11 mouse cellular contexts compared by ENCODE assay signal in the genomic region with DNA sequence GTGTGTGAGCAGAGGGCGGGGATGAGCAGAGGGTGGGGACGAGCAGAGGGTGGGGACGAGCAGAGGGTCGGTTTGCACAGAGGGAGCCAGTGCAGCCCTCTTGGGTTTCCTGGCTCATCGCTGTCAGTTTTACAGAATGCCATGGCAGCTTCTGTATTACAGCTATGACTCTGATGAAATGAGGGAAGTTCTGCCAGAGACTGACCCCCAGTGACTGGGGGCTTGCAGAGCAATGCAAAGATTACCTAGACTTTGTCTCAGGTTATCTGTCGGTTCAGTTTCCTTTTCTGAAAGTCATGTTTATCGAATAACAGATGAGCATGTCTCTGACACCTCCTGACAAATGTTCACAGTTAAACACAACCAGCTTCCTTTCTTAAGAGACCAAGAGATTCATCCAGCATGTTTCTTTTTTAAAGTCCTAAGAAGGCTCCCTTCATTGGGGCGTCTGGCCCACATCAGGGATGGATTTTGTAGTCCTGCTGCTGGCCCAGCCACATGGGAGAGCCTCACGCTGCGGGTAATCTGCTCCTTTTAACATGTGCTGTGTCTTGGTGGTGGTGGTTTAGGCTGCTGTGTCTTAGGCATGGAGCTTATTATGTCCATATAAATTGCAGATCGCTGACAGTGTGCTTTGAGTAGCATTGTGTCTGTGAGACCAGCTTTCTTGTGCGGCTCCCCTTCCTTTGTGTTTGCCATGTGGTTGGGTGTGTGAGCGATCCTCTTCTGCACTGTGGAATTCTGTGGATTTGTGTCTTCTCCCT.
DNase-seq lines count a peak whose midpoint lies in the region; ATAC-seq lines count a peak whose summit lies in the region.
"Had no signal": no experiment of that assay in that cellular context is flagged by ENCODE, and none has a peak within 500 bp of the region (broad histone marks: within the 10 kb centered on the region; RNA-seq: fewer than 3 reads in every experiment).

No protein-coding gene starts in this region.

- H3K36me3 ChIP-seq in liver, embryonic 11.5 days (ENCODE audit: control insufficient read depth, insufficient read depth, low read length) = no peaks in the 10 kb centered on the region
- no peaks in the 10 kb centered on the region for H3K36me3 ChIP-seq in embryonic facial prominence, embryonic 14.5 days (ENCODE audit: control insufficient read depth, insufficient read depth, low read length)
- no peaks in the 10 kb centered on the region for H3K36me3 ChIP-seq in hindbrain, embryonic 13.5 days
- H3K36me3 ChIP-seq: G1E had no signal

- peaks cover 11% of the 10 kb centered on the region; the same call in 1 of the 2 replicates for H3K4me1 ChIP-seq in liver, embryonic 11.5 days (replicated peaks; ENCODE audit: control insufficient read depth, insufficient read depth, low read length)
- peaks cover 44% of the 10 kb centered on the region for H3K4me1 ChIP-seq in embryonic facial prominence, embryonic 14.5 days (ENCODE audit: control insufficient read depth, insufficient read depth, low read length)
- peaks cover 76% of the 10 kb centered on the region for H3K4me1 ChIP-seq in hindbrain, embryonic 13.5 days (replicated peaks)

- WGBS in liver, embryonic 11.5 days = 36% methylated on average over 13 of the region's 13 CpGs
- WGBS in embryonic facial prominence, embryonic 14.5 days = 23% methylated on average over 13 of the region's 13 CpGs
- WGBS in hindbrain, embryonic 13.5 days = 40% methylated on average over 13 of the region's 13 CpGs

- ATAC-seq in liver, embryonic 11.5 days (replicated peaks; ENCODE audit: low FRiP score) = no peak
- no peak for ATAC-seq in embryonic facial prominence, embryonic 14.5 days (ENCODE audit: low read depth)
- no peak for ATAC-seq in hindbrain, embryonic 13.5 days (ENCODE audit: low FRiP score)

- H3K27ac ChIP-seq in liver, embryonic 11.5 days (ENCODE audit: low read depth, low read length) = no peak overlapping the region
- H3K27ac ChIP-seq in embryonic facial prominence, embryonic 14.5 days (replicated peaks; ENCODE audit: low read depth, low read length) = peak overlapping the region; percentile 58; the same call in 1 of the 2 replicates
- H3K27ac ChIP-seq in hindbrain, embryonic 13.5 days = peak overlapping the region; percentile 78

- H3K9ac ChIP-seq in liver, embryonic 11.5 days (ENCODE audit: low read depth, low read length) = no peak overlapping the region
- no peak overlapping the region for H3K9ac ChIP-seq in embryonic facial prominence, embryonic 14.5 days (ENCODE audit: low read depth, low read length)
- H3K9ac ChIP-seq in hindbrain, embryonic 13.5 days = peak overlapping the region; percentile 43

- H3K4me2 ChIP-seq in liver, embryonic 11.5 days = no peak overlapping the region
- peak overlapping the region; percentile 17 for H3K4me2 ChIP-seq in embryonic facial prominence, embryonic 14.5 days (ENCODE audit: low read depth, low read length)
- H3K4me2 ChIP-seq in hindbrain, embryonic 13.5 days = no peak overlapping the region

- H3K9me3 ChIP-seq in liver, embryonic 11.5 days (ENCODE audit: control insufficient read depth, low read length) = no peaks in the 10 kb centered on the region
- H3K9me3 ChIP-seq in embryonic facial prominence, embryonic 14.5 days (ENCODE audit: control insufficient read depth, low read length) = no peaks in the 10 kb centered on the region
- no peaks in the 10 kb centered on the region for H3K9me3 ChIP-seq in hindbrain, embryonic 13.5 days
- H3K9me3 ChIP-seq: G1E had no signal

- H3K4me3 ChIP-seq in liver, embryonic 11.5 days (ENCODE audit: low read depth, low read length) = no peak overlapping the region
- no peak overlapping the region for H3K4me3 ChIP-seq in embryonic facial prominence, embryonic 14.5 days (ENCODE audit: low read depth, low read length)
- H3K4me3 ChIP-seq in hindbrain, embryonic 13.5 days = no peak overlapping the region
- H3K4me3 ChIP-seq: erythroblast, embryonic 14.5 days had no signal

- peak; percentile 21 for DNase-seq in liver
- no peak for DNase-seq in liver, embryonic 11.5 days (ENCODE audit: low spot score)
- peak; percentile 69 for DNase-seq in embryonic facial prominence, embryonic 14.5 days (ENCODE audit: low spot score)
- peak; percentile 69 for DNase-seq in naive thymus-derived CD4-positive, alpha-beta T cell, adult 2 months (ENCODE audit: low read depth)
- no peak for DNase-seq in kidney, postnatal 10 days
- no peak for DNase-seq in kidney, postnatal 25 days
- DNase-seq in frontal cortex, postnatal 10 days (ENCODE audit: low spot score in 2 of 2) = no peak
- DNase-seq: right cerebral cortex, postnatal 14 days had no signal

- no peaks in the 10 kb centered on the region; the same call in 1 of the 2 replicates for H3K27me3 ChIP-seq in liver, embryonic 11.5 days (replicated peaks; ENCODE audit: control insufficient read depth, insufficient read depth, low read length)
- no peaks in the 10 kb centered on the region; the same call in 1 of the 2 replicates for H3K27me3 ChIP-seq in embryonic facial prominence, embryonic 14.5 days (replicated peaks; ENCODE audit: control insufficient read depth, insufficient read depth, low read length)
- H3K27me3 ChIP-seq in hindbrain, embryonic 13.5 days = no peaks in the 10 kb centered on the region

Comparison
In these comparisons a context has a peak if more than half of its experiments do, and no peak if none do; other contexts are left out.
1. DNase-seq: peak in liver (single experiment), embryonic facial prominence, embryonic 14.5 days (single experiment) and naive thymus-derived CD4-positive, alpha-beta T cell, adult 2 months (single experiment); none in liver, embryonic 11.5 days (single experiment), kidney, postnatal 10 days (single experiment), kidney, postnatal 25 days (0 of 2) and frontal cortex, postnatal 10 days (0 of 2).